Comparison of ENCODE assay signal across 8 mouse cellular contexts in the genomic region with DNA sequence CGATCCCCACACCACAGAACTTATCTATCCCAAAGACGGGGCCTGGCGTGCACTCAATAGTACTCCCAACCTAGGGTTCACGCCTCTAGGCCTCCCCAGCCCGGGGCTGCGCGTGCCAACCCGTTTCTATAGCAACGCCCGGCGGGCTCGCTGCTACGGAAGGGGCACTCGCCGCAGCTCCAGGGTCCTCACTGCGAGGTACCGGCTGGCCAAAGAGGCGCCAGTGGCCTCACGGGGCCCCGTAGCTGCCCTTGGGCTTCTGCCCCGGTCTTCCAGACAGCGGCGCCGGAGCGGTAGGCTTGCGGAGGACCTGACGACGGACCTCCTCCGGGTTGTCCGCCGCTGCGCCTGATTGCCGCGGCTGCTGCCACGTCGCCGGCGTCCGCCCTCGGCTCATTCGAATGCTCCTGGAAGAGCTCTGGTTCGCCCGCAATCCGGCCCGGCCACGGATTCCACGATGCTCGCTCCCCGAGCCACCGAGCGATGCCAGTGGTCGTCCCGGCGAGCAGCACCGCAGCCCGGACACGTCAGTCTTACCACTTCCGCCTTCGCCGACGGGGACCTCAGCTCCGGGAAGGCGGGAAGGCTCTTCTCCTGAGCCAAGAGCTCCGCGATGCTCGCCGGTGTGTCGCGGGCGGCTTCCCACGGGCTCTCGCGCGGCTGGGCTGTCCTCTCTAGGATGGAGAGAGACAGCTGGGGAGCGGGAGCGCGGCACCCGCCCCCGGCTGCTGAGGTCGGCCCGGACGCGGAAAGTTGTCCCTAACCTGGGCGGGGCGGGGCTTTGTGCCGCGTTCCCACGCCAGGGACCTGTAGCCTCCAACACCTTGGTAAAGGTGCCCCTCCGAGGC. TPM values are rescaled to one million over a fixed set of nuclear protein-coding genes. Genes with fewer than 3 reads are reported as not detected.
DNase-seq lines count a peak whose midpoint lies in the region; ATAC-seq and TF ChIP-seq lines count a peak whose summit lies in the region.

A gene (minus strand): TSS at position 747 of the 848 bp plus-strand sequence.

- ATAC-seq in hematopoietic stem cell, adult 5-6 weeks (replicated peaks in 1 of 2; ENCODE audit: insufficient read depth in 1 of 2, low FRiP score in 2 of 2, low TSS enrichment in 1 of 2, low read depth in 1 of 2, poor library complexity in 2 of 2, severe bottlenecking in 2 of 2), result peak; percentile 40 to 84
- peak; percentile 90 for ATAC-seq in lung, postnatal 0 days

- peak within 1 kb of the TSS; percentile 76 to 83 for H3K4me3 ChIP-seq in MEL (ENCODE audit: control insufficient read depth in 1 of 2, insufficient read depth in 1 of 2, low read depth in 2 of 2, low read length in 2 of 2)
- H3K4me3 ChIP-seq in cerebellum, adult 2 months (replicated peaks; ENCODE audit: insufficient read depth, low read depth, low read length), result peak within 1 kb of the TSS; percentile 99
- peak within 1 kb of the TSS; percentile 94 for H3K4me3 ChIP-seq in lung, postnatal 0 days (ENCODE audit: low read depth, low read length)

- peaks cover 42% of the 10 kb centered on the region for H3K79me2 ChIP-seq in MEL (ENCODE audit: control insufficient read depth, insufficient read depth, low read length, poor library complexity)

- peak; percentile 93 for DNase-seq in MEL (ENCODE audit: low read depth, low spot score)
- peak; percentile 87 to 94 for DNase-seq in cerebellum, adult 2 months
- DNase-seq in forelimb bud, embryonic 11.5 days (ENCODE audit: low read depth, low spot score), result peak; percentile 64
- DNase-seq in layer of hippocampus, adult 9-11 months, result peak; percentile 87
- DNase-seq in lung, postnatal 0 days (ENCODE audit: low spot score), result peak; percentile 90
- DNase-seq in ovary, postnatal 14 days (ENCODE audit: low spot score), result peak; percentile 79
- DNase-seq in thymus, postnatal 14 days, result peak; percentile 83

- H3K4me1 ChIP-seq in MEL (ENCODE audit: control insufficient read depth in 1 of 2, insufficient read depth in 2 of 2, low read length in 2 of 2), result peaks cover 0 to 14% of the 10 kb centered on the region in 2 experiments; a peak in 2 of 4 replicates
- H3K4me1 ChIP-seq in cerebellum, adult 2 months (ENCODE audit: control insufficient read depth, insufficient read depth, low read length), result no peaks in the 10 kb centered on the region; the same call in 1 of the 2 replicates
- peaks cover 5% of the 10 kb centered on the region; the same call in 1 of the 2 replicates for H3K4me1 ChIP-seq in lung, postnatal 0 days (ENCODE audit: insufficient read depth, low read depth, low read length)

- peaks cover 3 to 15% of the 10 kb centered on the region in 2 experiments; a peak in 3 of 4 replicates for H3K36me3 ChIP-seq in MEL (ENCODE audit: control insufficient read depth in 1 of 2, insufficient read depth in 2 of 2, low read length in 2 of 2)
- peaks cover 20% of the 10 kb centered on the region; the same call in 1 of the 2 replicates for H3K36me3 ChIP-seq in lung, postnatal 0 days (ENCODE audit: insufficient read depth, low read length)

- H3K4me2 ChIP-seq in lung, postnatal 0 days (replicated peaks; ENCODE audit: low read depth, low read length), result peak within 1 kb of the TSS; percentile 68

- no peaks in the 10 kb centered on the region for H3K27me3 ChIP-seq in MEL (ENCODE audit: control insufficient read depth in 1 of 2, insufficient read depth in 2 of 2, low read length in 2 of 2)
- H3K27me3 ChIP-seq in cerebellum, adult 2 months (ENCODE audit: control insufficient read depth, insufficient read depth, low read length), result no peaks in the 10 kb centered on the region
- no peaks in the 10 kb centered on the region for H3K27me3 ChIP-seq in lung, postnatal 0 days (replicated peaks; ENCODE audit: insufficient read depth, low read length)

- H3K9ac ChIP-seq in MEL (ENCODE audit: control insufficient read depth, low read depth, low read length, poor library complexity, severe bottlenecking), result peak within 1 kb of the TSS; percentile 87
- H3K9ac ChIP-seq in lung, postnatal 0 days (replicated peaks; ENCODE audit: low read depth), result peak within 1 kb of the TSS; percentile 90

- peak within 1 kb of the TSS; percentile 86 for H3K27ac ChIP-seq in MEL (ENCODE audit: control insufficient read depth, low read depth, low read length)
- H3K27ac ChIP-seq in cerebellum, adult 2 months (ENCODE audit: insufficient read depth, low read length), result peak within 1 kb of the TSS; percentile 95
- peak within 1 kb of the TSS; percentile 94 for H3K27ac ChIP-seq in lung, postnatal 0 days (ENCODE audit: low read length)

- H3K9me3 ChIP-seq in MEL (replicated peaks; ENCODE audit: insufficient read depth, low read length), result no peaks in the 10 kb centered on the region
- no peaks in the 10 kb centered on the region for H3K9me3 ChIP-seq in lung, postnatal 0 days (ENCODE audit: low read length)

- no peak for TF ChIP-seq EP300 in MEL (IDR thresholded peaks at IDR 0.05; ENCODE audit: low read depth in 1 of 2, low read length in 2 of 2)
- no peak for TF ChIP-seq EP300 in lung, postnatal 0 days (IDR thresholded peaks at IDR 0.05)

- peak; percentile 55 to 71 for TF ChIP-seq POLR2A in MEL (IDR thresholded peaks at IDR 0.05; ENCODE audit: control insufficient read depth in 1 of 2, insufficient read depth in 1 of 2, low read depth in 1 of 2, low read length in 2 of 2, poor library complexity in 1 of 2)
- peak; percentile 49; the same call in 1 of the 2 replicates for TF ChIP-seq POLR2A in cerebellum, adult 2 months (IDR thresholded peaks at IDR 0.05; ENCODE audit: borderline replicate concordance, insufficient read depth, low read length)

- no peak for TF ChIP-seq CTCF in MEL (IDR thresholded peaks at IDR 0.05 in 2 of 3, conservative IDR thresholded peaks at IDR 0.05 in 1 of 3; ENCODE audit: control insufficient read depth in 1 of 3, insufficient read depth in 1 of 3, low read depth in 2 of 3, low read length in 3 of 3, poor library complexity in 1 of 3, severe bottlenecking in 1 of 3)
- no peak for TF ChIP-seq CTCF in cerebellum, adult 2 months (IDR thresholded peaks at IDR 0.05; ENCODE audit: borderline replicate concordance, insufficient read depth, low read depth, low read length)
- TF ChIP-seq CTCF in lung, postnatal 0 days (IDR thresholded peaks at IDR 0.05), result peak; percentile 40

- under 1% methylated on average over 89 of the region's 89 CpGs for WGBS in cerebellum, adult 2 months
- 1% methylated on average over 76 of the region's 89 CpGs for WGBS in lung, postnatal 0 days

- TF ChIP-seq RAD21 in MEL (IDR thresholded peaks at IDR 0.05; ENCODE audit: low read depth, low read length), result no peak

TF ChIP-seq in MEL, 35 proteins besides CTCF, POLR2A, EP300 and RAD21:
- peak; percentile 86 for TF ChIP-seq ELF1 (IDR thresholded peaks at IDR 0.05; ENCODE audit: low read depth, low read length)
- TF ChIP-seq MAZ (IDR thresholded peaks at IDR 0.05; ENCODE audit: low read depth, low read length), result no peak
- peak; percentile 69; the same call in 1 of the 2 replicates for TF ChIP-seq KAT2A (conservative IDR thresholded peaks at IDR 0.05; ENCODE audit: low read depth, low read length)
- peak; percentile 84 for TF ChIP-seq MXI1 (IDR thresholded peaks at IDR 0.05; ENCODE audit: low read depth, low read length)
- peak; percentile 75; the same call in 1 of the 2 replicates for TF ChIP-seq UBTF (IDR thresholded peaks at IDR 0.05; ENCODE audit: borderline replicate concordance, insufficient read depth, low read depth, low read length)
- TF ChIP-seq JUND (IDR thresholded peaks at IDR 0.05; ENCODE audit: low read depth, low read length), result no peak
- peak; percentile 99 for TF ChIP-seq MAX (IDR thresholded peaks at IDR 0.05; ENCODE audit: low read length)
- no peak for TF ChIP-seq MAFK (IDR thresholded peaks at IDR 0.05; ENCODE audit: borderline replicate concordance, low read depth, low read length)
- 0 out of 2 replicates have a peak, but pooled peaks have one; percentile 29 for TF ChIP-seq MYC (IDR thresholded peaks at IDR 0.05; ENCODE audit: low read depth, low read length)
- TF ChIP-seq CHD1 (IDR thresholded peaks at IDR 0.05; ENCODE audit: low read depth, low read length), result no peak
- TF ChIP-seq MEF2A (IDR thresholded peaks at IDR 0.05; ENCODE audit: extremely low read depth, insufficient replicate concordance, low read depth, low read length, poor library complexity, severe bottlenecking), result no peak
- peak; percentile 30 for TF ChIP-seq SIN3A (IDR thresholded peaks at IDR 0.05; ENCODE audit: low read length)
- TF ChIP-seq ETS1 (IDR thresholded peaks at IDR 0.05; ENCODE audit: low read depth, low read length), result 0 out of 2 replicates have a peak, but pooled peaks have one; percentile 4
- TF ChIP-seq NELFE (IDR thresholded peaks at IDR 0.05; ENCODE audit: low read depth, low read length), result peak; percentile 62
- TF ChIP-seq TCF12 (IDR thresholded peaks at IDR 0.05; ENCODE audit: low read depth, low read length), result 0 out of 2 replicates have a peak, but pooled peaks have one; percentile 9
- no peak for TF ChIP-seq ZMIZ1 (IDR thresholded peaks at IDR 0.05; ENCODE audit: low read depth, low read length)
- TF ChIP-seq HCFC1 (IDR thresholded peaks at IDR 0.05; ENCODE audit: low read depth, low read length), result peak; percentile 89
- peak; percentile 65; the same call in 1 of the 2 replicates for TF ChIP-seq POLR2AphosphoS2 (IDR thresholded peaks at IDR 0.05; ENCODE audit: low read length)
- no peak for TF ChIP-seq ZKSCAN1 (IDR thresholded peaks at IDR 0.05; ENCODE audit: low read depth, low read length)
- no peak for TF ChIP-seq MYB (IDR thresholded peaks at IDR 0.05; ENCODE audit: low read depth, low read length)

RNA-seq across cellular contexts. Expression of the gene that starts here (rescaled TPM):
- total RNA-seq in MEL (2012; rRNA removed), result 49.4 and 60.5 TPM in 2 replicates
- 10 to 100 TPM in 1 of 2 experiments, not detected in 1; 80.1 TPM for polyA plus RNA-seq in MEL (2012; ENCODE audit: insufficient read depth in 1 of 2, insufficient read length in 2 of 2, low read depth in 1 of 2, low replicate concordance in 2 of 2, missing spikeins in 1 of 2)
- polyA plus RNA-seq in cerebellum, adult 2 months (2012; rRNA removed), result 35.3 and 40.1 TPM in 2 replicates
- total RNA-seq in hematopoietic stem cell, adult 5-6 weeks (2017), result 48.5 and 55.1 TPM in 2 replicates
- 84.3 and 91.1 TPM in 2 replicates for polyA plus RNA-seq in lung, postnatal 0 days (2015; fragmentation: Nextera tagmentation; extraction: Ambion mirVana)

Comparison
In these comparisons a context has a peak if more than half of its experiments do, and no peak if none do; other contexts are left out.
1. Peak in every context shown above with its lines: DNase-seq, ATAC-seq, H3K4me3 ChIP-seq and H3K27ac ChIP-seq.